Mouse (Mus musculus) olfactory bulb, adult 2 months (tissue): ENCODE results near the gene Pacrg.

Source experiments
- CTCF ChIP-seq: fragments of 200-500 bp; IDR thresholded peaks from 2 replicates; pipeline ENCODE4 v1.5.1; 2012; ENCODE audit warnings: low read depth, mild to moderate bottlenecking, low read length, moderate library complexity; ENCODE audit not compliant: insufficient read depth
- POLR2A ChIP-seq: fragments of 200-500 bp; IDR thresholded peaks from 2 replicates; pipeline ENCODE4 v1.6.1; 2012; ENCODE audit warnings: mild to moderate bottlenecking, low read depth, low read length, moderate library complexity; ENCODE audit not compliant: insufficient read depth

DNA sequence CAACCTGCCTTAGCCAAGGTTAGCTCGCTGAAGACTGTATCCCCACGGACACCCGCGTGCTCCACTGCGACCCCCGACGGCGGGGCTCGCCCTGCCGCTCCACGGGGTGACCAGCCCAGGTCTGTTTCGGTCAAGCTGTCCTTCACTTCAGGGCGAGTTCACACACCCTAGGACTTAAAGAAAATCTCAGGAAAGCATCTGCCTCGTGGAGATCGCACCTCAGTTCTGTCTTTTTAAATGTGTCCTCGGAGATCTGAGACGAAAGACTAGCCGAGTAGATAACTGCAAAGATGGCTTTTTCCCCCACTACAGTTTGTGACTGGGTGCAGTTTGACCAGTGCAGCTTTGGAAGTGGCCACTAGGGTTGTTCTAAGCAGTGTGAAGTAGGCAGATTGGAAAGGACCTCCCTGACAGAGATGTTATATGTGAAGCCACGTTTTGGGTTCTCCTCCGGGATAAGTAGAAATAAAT, 655 bp upstream of the Pacrg start:
- TF ChIP-seq CTCF (no peak), POLR2A (no peak)
